Mouse (Mus musculus): ENCODE measurements at regions not wholly inside any gene's neighbourhood (a gene's known extent, or its start where the extent isn't known, plus 50 kb on each side); places are given as distances from the start of the nearest gene placed in this dataset.
"Not testable (repeated sequence)": the region's sequence is repeated elsewhere in the genome, so short reads cannot be mapped to it uniquely, and the experiment has no call there.

- no peak for DNase-seq (ENCODE audit: low spot score in 2 of 2)
Observed at GRCm38 (mm10) chr12:104637046-104638032, 114.4 kb downstream of the Dicer1 start.

GRCm38 (mm10) chr12:104636474-104636873 is 115.3 kb downstream of the Dicer1 start:
- no peak for DNase-seq (ENCODE audit: low spot score in 2 of 2)

DNA sequence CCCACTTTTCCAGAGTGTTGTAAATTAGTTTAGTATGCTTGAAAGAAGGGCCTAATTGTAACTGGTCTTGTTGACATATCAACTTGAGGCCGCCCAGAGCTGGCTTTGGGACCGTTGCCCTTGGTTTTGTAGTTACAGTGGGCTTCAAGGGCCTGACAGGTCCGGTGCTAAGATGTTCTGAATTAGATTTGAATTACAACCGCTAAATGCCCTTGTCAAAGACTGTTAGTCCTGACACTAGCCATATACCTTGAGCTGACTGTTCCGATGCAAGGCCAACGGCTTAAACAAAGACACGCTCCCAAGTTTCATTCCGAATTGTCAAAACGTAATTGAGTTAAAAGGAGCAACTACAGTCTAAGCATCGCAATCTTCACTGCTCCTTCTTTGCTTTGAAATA is 116.9 kb downstream of the Dicer1 start:
- no peak for DNase-seq (ENCODE audit: low spot score in 2 of 2)

DNA sequence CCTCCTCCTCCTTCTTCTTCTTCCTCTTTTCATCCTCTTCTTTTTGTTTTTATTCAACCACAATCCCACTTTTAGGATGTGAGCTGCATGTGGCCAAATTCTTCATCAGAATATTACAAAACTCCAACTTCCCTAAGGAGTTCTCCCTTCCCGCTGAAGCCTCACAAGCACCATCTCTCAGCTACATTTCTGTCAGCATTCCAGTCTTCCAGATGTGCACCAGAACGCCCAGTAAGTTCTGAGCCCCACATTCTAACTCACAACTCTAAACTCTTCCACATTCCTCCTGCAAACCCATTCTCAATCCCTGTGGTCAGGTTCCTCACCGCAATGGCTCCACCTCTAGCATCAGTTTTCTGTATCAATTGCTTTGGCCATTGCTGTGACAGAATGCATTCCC is 121.2 kb downstream of the Dicer1 start:
- DNase-seq (ENCODE audit: low spot score in 2 of 2), result no peak

GRCm38 (mm10) chr12:104629449-104629848 is 122.3 kb downstream of the Dicer1 start:
- DNase-seq (ENCODE audit: low spot score in 2 of 2), result no peak

- no peak for DNase-seq (ENCODE audit: low spot score in 2 of 2)
Observed at GRCm38 (mm10) chr12:104626054-104626453, 125.7 kb downstream of the Dicer1 start.

DNA sequence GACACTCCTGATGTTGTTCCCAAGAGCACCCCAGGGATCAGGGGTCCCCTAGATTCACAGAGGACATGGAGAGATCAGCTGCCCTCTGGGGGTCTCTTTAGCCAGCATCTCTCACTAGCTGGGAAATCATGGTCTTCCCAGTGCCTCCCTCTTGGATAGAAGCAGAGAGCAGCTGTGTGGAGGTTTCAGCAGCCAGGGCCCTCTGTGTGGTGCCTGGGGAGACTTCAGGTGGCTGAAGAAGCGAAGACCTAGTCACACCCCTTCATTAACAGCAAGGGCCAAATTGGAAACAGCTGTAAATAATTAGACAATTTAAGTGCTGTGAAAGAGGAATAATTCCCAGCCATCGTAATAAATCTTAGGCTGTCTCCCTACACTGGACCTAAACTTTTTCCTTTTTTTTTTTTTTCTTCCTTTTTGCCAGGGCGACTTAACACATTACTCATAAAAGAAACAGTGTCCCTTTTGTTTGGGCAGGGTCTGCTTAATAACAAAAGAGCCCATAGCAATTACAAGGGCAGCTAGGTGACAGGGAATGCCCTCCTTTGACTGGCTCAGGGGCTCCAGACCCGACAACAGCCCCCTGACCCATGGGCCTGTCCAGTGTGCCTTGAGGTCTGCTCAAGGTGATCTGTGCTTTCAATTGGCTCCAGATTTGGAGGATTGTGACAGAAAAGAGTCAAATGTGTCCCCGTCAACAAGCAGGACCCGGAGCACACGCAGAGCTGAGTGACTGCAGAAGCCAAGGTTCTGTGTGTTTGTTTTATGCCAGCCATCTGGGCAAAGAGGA is 127.7 kb downstream of the Dicer1 start:
- no peak for DNase-seq (ENCODE audit: low spot score in 2 of 2)

DNA sequence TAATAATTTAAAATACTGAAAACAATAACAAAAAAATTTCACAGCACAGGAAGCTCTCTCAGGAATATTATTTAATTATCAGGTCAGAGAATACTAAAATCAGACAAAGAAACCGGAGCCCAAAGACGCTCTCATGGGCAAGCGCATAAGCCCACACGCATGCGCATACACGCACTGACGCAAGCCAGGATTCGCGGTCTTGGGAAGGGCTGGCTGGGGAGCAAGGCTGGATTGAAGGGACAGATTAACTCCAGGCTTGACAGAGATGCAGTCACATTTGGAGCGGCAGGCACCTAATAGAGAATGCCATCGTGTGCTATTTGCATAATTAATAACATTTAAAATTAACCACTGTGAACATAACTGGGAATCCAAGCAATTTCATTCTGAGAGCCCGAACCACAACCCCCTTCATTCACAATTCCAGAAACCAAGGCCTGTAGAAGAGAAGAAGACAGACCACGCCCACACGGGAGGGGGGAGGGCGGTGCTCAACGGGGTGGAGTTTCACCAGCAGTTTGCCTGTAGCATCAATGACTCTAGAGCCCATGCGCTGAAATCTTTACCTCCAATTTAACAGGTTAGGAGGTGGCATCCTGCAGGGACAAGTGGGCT is 134.5 kb downstream of the Dicer1 start:
- no peak for DNase-seq (ENCODE audit: low spot score in 2 of 2)

DNA sequence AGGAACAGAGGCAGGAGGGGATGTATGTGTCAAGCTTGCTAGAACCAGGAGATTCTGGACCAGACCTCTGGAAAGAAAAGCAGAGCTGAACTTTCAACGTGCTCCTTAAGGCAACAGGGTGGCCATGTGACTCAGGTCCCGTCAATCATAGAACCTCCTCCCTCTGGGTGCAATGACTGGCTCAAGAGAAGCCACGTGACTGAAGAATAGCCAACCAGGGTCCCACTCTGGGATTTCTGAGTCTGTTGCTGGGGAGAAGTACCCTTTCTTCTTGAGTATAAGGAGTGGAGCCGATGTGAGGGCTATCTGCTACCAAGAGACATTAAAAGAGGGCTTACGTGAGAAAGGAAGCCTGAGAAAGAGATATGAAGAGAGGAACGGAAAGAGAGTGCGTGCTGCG is 137.5 kb downstream of the Dicer1 start:
- DNase-seq (ENCODE audit: low spot score in 2 of 2), result no peak

DNA sequence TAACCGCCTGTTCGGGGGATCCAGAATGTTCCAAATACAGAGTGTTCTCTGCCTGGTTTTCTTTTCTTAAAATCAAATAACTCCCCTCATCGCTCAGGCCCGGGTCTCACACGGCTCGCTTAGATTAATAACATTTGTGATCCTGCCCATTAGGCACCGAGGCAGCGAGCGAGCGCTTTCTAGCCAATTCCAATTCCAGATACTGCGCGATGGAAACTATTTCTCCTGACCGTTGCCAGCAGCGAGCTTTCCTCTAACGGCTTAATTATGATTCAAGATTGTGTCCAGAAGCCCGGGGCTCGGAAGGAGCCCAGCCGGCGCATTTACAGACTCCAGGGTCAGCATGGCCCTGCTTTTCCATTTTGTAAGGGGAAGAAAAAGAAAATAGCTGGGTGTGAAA is 136.6 kb upstream of the Gsc start:
- DNase-seq (ENCODE audit: low spot score in 2 of 2), result no peak

DNA sequence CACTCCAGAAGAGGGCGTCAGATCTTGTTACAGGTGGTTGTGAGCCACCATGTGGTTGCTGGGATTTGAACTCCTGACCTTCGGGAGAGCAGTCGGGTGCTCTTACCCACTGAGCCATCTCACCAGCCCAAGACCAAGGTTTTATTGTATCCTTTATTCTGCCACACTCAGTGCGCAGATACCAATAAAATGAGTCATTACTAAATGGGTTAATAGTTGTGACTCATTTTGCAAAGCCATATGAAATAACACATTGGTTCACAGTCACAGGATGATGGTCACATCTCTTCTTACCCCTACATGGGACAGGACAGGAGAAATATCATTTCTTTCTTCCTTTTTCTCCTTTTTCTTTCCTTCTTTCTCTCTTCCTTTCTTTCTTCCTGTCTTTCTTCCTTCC is 135.8 kb upstream of the Gsc start:
- DNase-seq (ENCODE audit: low spot score in 2 of 2), result not testable (repeated sequence)

- DNase-seq (ENCODE audit: low spot score in 2 of 2), result no peak
Observed at GRCm38 (mm10) chr12:104607410-104607809, 134.3 kb upstream of the Gsc start.

- no peak for DNase-seq (ENCODE audit: low spot score in 2 of 2)
Observed at GRCm38 (mm10) chr12:104605535-104606399, 132.6 kb upstream of the Gsc start.

- DNase-seq (ENCODE audit: low spot score in 2 of 2), result no peak
Observed at GRCm38 (mm10) chr12:104598056-104598455, 124.9 kb upstream of the Gsc start.

DNA sequence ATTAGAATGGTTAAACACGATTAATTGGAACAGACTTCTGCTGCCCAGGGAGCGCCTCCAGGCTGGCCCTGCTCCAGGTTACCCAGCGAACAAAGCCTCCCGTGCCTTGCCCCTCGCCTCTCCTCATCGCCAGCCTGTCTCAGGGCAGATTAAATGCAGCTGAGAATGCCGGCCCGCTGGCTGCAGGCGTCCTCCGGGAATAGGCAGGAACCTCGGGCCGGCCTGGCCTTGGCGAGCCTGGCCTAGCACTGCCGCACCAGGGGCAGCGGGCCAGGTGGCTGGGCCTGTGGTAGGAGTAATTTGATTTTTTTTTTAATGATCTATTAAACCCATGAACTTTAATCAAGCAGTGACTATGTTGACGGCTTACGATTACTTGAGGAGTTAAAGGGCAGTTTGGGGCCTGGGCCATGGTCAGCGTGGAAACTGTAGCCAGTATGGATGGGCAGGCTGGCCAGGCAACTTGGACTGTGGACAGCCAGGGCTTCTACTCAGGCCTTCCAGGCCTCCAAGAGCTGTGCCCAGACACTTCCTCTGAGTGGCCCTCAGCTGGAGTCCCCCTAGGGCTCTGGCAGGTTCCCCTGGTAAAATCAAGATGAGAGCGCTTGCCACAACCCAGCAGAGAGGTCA is 120.5 kb upstream of the Gsc start:
- DNase-seq (ENCODE audit: low spot score in 2 of 2), result peak in 1 of 2 experiments; percentile 30

GRCm38 (mm10) chr12:104592791-104593525 is 119.8 kb upstream of the Gsc start:
- DNase-seq (ENCODE audit: low spot score in 2 of 2), result no peak

DNA sequence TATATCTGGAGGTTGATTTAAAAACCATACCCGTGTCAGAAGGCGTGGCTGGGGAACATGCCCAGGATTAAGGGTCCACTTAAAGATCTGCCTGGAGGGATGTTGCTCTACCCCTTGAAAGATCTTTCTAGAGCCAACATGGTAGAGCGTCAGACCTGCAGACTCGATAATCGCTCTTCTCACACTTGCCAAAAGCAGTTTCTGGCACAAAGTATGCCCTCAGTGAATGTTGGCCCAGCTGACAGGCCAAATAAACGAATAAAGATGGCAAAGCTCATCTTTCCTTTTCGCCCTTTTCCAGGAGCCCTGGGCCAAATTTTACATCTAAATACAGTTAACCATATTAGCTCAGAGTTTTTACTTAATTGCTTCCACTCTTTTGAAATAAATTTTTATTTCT is 118.4 kb upstream of the Gsc start:
- no peak for DNase-seq (ENCODE audit: low spot score in 2 of 2)

DNA sequence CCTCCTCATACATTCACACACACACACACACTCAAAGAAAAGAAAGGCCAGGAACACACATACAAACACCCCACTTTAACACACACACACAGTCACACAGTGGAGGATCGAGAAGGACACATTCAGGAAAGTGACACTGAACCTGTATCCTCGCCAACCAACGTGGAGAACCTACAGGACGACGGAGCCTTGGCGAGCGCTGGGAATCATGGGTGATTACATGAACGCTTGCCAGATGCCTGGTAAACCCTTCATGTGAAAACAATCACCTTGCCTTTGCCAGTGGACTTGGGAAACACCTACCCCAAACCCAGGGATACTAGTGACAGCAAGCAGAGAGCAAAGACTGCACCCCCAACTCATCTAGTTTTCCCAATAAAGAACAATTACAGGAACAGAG is 117.2 kb upstream of the Gsc start:
- no peak for DNase-seq (ENCODE audit: low spot score in 2 of 2)

GRCm38 (mm10) chr12:104584408-104584807 is 111.3 kb upstream of the Gsc start:
- no peak for DNase-seq (ENCODE audit: low spot score in 2 of 2)

DNA sequence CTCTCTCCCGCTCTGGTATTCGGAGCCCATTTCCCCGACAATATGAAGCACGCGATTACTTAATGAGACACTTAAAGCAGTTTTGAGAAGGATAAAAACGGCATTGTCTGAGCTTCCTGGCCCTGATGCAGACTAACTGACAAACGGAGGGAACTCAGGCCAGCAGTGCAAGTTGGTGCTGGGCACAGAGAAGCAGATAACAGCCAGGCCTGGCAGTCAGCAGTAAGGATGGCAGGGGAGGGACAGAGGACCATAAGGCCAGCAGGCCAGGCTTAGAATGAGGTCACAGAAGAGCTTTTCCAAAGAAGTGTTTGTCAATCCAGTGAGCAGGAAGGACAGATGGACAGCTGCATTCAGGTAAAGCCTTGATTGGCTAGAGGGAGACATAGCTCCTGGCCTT is 107.7 kb upstream of the Gsc start:
- DNase-seq (ENCODE audit: low spot score in 2 of 2), result no peak

All from adrenal gland, adult 18-20 months (tissue).